In the genomic region with DNA sequence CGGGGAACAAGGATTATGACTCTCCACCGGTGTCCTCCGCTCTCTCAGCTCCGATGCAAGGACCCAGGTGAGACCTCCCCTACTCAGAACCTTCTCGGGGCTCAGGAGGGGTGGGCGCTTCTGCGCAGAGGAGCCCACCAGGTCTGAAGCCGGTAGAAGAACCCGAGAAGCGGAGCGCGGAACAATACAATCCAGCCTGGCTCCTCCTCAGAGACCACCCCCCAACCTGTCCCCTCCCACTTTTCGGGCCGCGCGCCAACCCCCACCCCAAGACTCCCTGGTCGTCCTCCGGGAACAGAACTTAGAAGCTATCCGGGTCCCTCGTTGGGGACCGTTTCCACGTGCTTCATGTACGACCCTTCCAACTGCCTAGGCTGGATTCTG, we compare ENCODE assay signal across 8 mouse cellular contexts. TPM values are rescaled to one million over a fixed set of nuclear protein-coding genes. Genes with fewer than 3 reads are reported as not detected.
A peak's percentile ranks its signal among the peaks of the same experiment; 100 is the strongest.
DNase-seq lines count a peak whose midpoint lies in the region; ATAC-seq and TF ChIP-seq lines count a peak whose summit lies in the region.

A gene (minus strand): TSS at position 240 of the 384 bp plus-strand sequence.

- no peaks in the 10 kb centered on the region for H3K9me3 ChIP-seq in heart, embryonic 14.5 days (ENCODE audit: control insufficient read depth, low read length)
- no peaks in the 10 kb centered on the region for H3K9me3 ChIP-seq in hindbrain, postnatal 0 days (ENCODE audit: low read length)
- H3K9me3 ChIP-seq in midbrain, embryonic 14.5 days (ENCODE audit: control insufficient read depth, low read length): no peaks in the 10 kb centered on the region

- peak within 1 kb of the TSS; percentile 66 for H3K4me2 ChIP-seq in heart, embryonic 14.5 days (ENCODE audit: low read length)
- H3K4me2 ChIP-seq in hindbrain, postnatal 0 days (ENCODE audit: low read depth, low read length): peak within 1 kb of the TSS; percentile 52
- H3K4me2 ChIP-seq in midbrain, embryonic 14.5 days (ENCODE audit: low read length): peak within 1 kb of the TSS; percentile 56

- under 1% methylated on average over 23 of the region's 23 CpGs for WGBS in heart, embryonic 14.5 days
- under 1% methylated on average over 21 of the region's 23 CpGs for WGBS in hindbrain, postnatal 0 days
- under 1% methylated on average over 23 of the region's 23 CpGs for WGBS in midbrain, embryonic 14.5 days

- peaks cover 13 to 34% of the 10 kb centered on the region in 2 experiments for H3K4me1 ChIP-seq in heart, embryonic 14.5 days (ENCODE audit: control insufficient read depth in 2 of 2, insufficient read depth in 2 of 2, low read length in 2 of 2)
- peaks cover 12% of the 10 kb centered on the region; the same call in 1 of the 2 replicates for H3K4me1 ChIP-seq in hindbrain, postnatal 0 days (ENCODE audit: insufficient read depth, low read length)
- peaks cover 14% of the 10 kb centered on the region for H3K4me1 ChIP-seq in midbrain, embryonic 14.5 days (ENCODE audit: control insufficient read depth, insufficient read depth, low read length)

- no peak within 1 kb of the TSS; a peak in 1 of 4 replicates for H3K27ac ChIP-seq in heart, embryonic 14.5 days (replicated peaks in 1 of 2; ENCODE audit: control insufficient read depth in 1 of 2, insufficient read depth in 1 of 2, low read depth in 2 of 2, low read length in 2 of 2)
- H3K27ac ChIP-seq in hindbrain, postnatal 0 days: peak within 1 kb of the TSS; percentile 15; the same call in 1 of the 2 replicates
- no peak within 1 kb of the TSS for H3K27ac ChIP-seq in midbrain, embryonic 14.5 days (replicated peaks; ENCODE audit: low read depth, low read length)

- no peak for TF ChIP-seq CTCF in hindbrain, postnatal 0 days (IDR thresholded peaks at IDR 0.05; ENCODE audit: low read depth)

- ATAC-seq in heart, embryonic 14.5 days (ENCODE audit: insufficient number of reproducible peaks, insufficient read depth, low FRiP score, low read depth): no peak; the same call in 1 of the 2 replicates
- ATAC-seq in hindbrain, postnatal 0 days: peak; percentile 57
- ATAC-seq in midbrain, embryonic 14.5 days (ENCODE audit: low FRiP score, low TSS enrichment): 0 out of 2 replicates have a peak, but pooled peaks have one; percentile 27

- H3K27me3 ChIP-seq in heart, embryonic 14.5 days (ENCODE audit: control insufficient read depth, insufficient read depth, low read length): peaks cover 13% of the 10 kb centered on the region
- H3K27me3 ChIP-seq in hindbrain, postnatal 0 days (ENCODE audit: insufficient read depth, low read length): peaks cover 20% of the 10 kb centered on the region; the same call in 1 of the 2 replicates
- peaks cover 33% of the 10 kb centered on the region for H3K27me3 ChIP-seq in midbrain, embryonic 14.5 days (ENCODE audit: control insufficient read depth, insufficient read depth, low read length)

- peak within 1 kb of the TSS; percentile 43 to 48 for H3K4me3 ChIP-seq in heart, embryonic 14.5 days (ENCODE audit: control insufficient read depth in 1 of 2, insufficient read depth in 1 of 2, low read depth in 1 of 2, low read length in 2 of 2)
- H3K4me3 ChIP-seq in hindbrain, postnatal 0 days (ENCODE audit: low read length): peak within 1 kb of the TSS; percentile 42
- peak within 1 kb of the TSS; percentile 35 for H3K4me3 ChIP-seq in midbrain, embryonic 14.5 days (replicated peaks; ENCODE audit: low read depth, low read length)

- intact Hi-C loops in heart, postnatal 10 days (cut with DNase I): no loop called here
- intact Hi-C loops in left cerebral cortex, postnatal 14 days (cut with DNase I): no loop called here

- DNase-seq in heart, postnatal 10 days: no peak
- DNase-seq in embryo, embryonic 10.5 days (ENCODE audit: low spot score): peak; percentile 73
- DNase-seq in hindbrain, postnatal 0 days (ENCODE audit: low spot score): no peak
- peak; percentile 33 for DNase-seq in midbrain, embryonic 14.5 days
- DNase-seq in left cerebral cortex, postnatal 14 days (ENCODE audit: low spot score in 2 of 2): no peak
- DNase-seq in left cerebral cortex, adult 18-20 months (ENCODE audit: low spot score in 2 of 2): no peak
- no peak for DNase-seq in layer of hippocampus, postnatal 36 days

- no peaks in the 10 kb centered on the region for H3K36me3 ChIP-seq in heart, embryonic 14.5 days (ENCODE audit: control insufficient read depth, insufficient read depth, low read length)
- no peaks in the 10 kb centered on the region for H3K36me3 ChIP-seq in hindbrain, postnatal 0 days (ENCODE audit: insufficient read depth, low read length)
- H3K36me3 ChIP-seq in midbrain, embryonic 14.5 days (ENCODE audit: control insufficient read depth, insufficient read depth, low read length): no peaks in the 10 kb centered on the region

- peak within 1 kb of the TSS; percentile 69 for H3K9ac ChIP-seq in heart, embryonic 14.5 days (ENCODE audit: low read length)
- H3K9ac ChIP-seq in hindbrain, postnatal 0 days (replicated peaks; ENCODE audit: low read length): peak within 1 kb of the TSS; percentile 43
- H3K9ac ChIP-seq in midbrain, embryonic 14.5 days (replicated peaks; ENCODE audit: low read length): peak within 1 kb of the TSS; percentile 42; the same call in 1 of the 2 replicates

RNA-seq across cellular contexts. Expression of the gene that starts here (rescaled TPM):
- 7.7 and 9.6 TPM in 2 replicates for polyA plus RNA-seq in heart, embryonic 14.5 days (2014; fragmentation: Nextera tagmentation; extraction: Ambion mirVana)
- 1 to 10 TPM; 1.1 to 2.5 TPM for total RNA-seq in heart, postnatal 10 days (2021)
- 15.4 and 16.0 TPM in 2 replicates for total RNA-seq in hindbrain, postnatal 0 days (2014; rRNA removed)
- 7.8 and 8.0 TPM in 2 replicates for polyA plus RNA-seq in hindbrain, postnatal 0 days (2015; fragmentation: Nextera tagmentation; extraction: Ambion mirVana)
- 2.0 and 5.6 TPM in 2 replicates for polyA plus RNA-seq in midbrain, embryonic 14.5 days (2014; fragmentation: Nextera tagmentation; extraction: Ambion mirVana)
- total RNA-seq in left cerebral cortex, postnatal 14 days (2021): 1 to 10 TPM; 1.1 to 1.3 TPM
- total RNA-seq in left cerebral cortex, adult 18-20 months (2021): 1 to 10 TPM in 1 of 2 experiments, under 1 TPM in 1; 0.56 to 1.0 TPM
- total RNA-seq in layer of hippocampus, postnatal 36 days (2021): 1 to 10 TPM in 1 of 2 experiments, under 1 TPM in 1; 0.22 to 1.5 TPM

Comparison
In these comparisons a context has a peak if more than half of its experiments do, and no peak if none do; other contexts are left out.
1. DNase-seq: peak in embryo, embryonic 10.5 days (single experiment) and midbrain, embryonic 14.5 days (single experiment); none in heart, postnatal 10 days (0 of 2), hindbrain, postnatal 0 days (single experiment), left cerebral cortex, postnatal 14 days (0 of 2), left cerebral cortex, adult 18-20 months (0 of 2) and layer of hippocampus, postnatal 36 days (0 of 2).
2. Peak in every context shown above with its lines, with median percentiles within 50 percentile points of each other: H3K4me2 ChIP-seq, H3K4me3 ChIP-seq and H3K9ac ChIP-seq.